Mouse (Mus musculus): ENCODE data around the gene Lpp. TPM values are rescaled to one million over a fixed set of nuclear protein-coding genes. Genes with fewer than 3 reads are reported as not detected.

Gene Lpp
- polyA plus RNA-seq, 1 experiment, result 8.1 TPM

DNA sequence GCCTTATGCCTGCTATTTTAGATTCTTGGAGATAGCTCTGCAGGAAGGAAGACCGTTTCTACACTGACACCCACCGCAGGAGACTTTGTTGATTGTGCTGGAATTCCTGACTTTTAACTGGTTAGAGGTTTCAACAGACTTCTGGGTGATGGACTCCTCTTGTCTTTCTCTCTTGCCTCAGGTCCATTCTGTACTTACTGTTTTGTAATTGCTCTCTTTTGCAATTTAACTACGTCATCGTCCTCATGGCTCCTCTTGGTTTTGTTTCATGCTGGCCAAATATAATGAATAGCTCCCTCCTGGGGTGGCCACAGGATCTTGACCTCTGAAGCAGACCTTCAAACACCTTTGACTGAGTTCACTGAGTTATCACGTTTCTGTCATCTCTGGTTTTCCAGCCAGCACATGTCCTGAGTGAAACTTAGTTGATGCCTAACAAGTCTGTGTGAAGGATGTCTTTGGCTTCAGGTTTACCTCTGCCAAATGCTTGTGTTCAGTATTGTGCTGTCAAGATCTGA, 27.4 kb downstream of the Lpp start:
- Histone ChIP-seq H3K27ac (ENCODE audit: insufficient read depth, low read length) (no peak overlapping the region), H3K4me1 (ENCODE audit: control insufficient read depth, insufficient read depth, low read length) (peaks cover 36% of the 10 kb centered on the region), H3K4me3 (replicated peaks; ENCODE audit: insufficient read depth, low read depth, low read length) (no peak overlapping the region), H3K27me3 (ENCODE audit: control insufficient read depth, insufficient read depth, low read length) (no peaks in the 10 kb centered on the region)
- no peak for TF ChIP-seq CTCF (IDR thresholded peaks at IDR 0.05; ENCODE audit: borderline replicate concordance, insufficient read depth, low read depth, low read length)
- TF ChIP-seq POLR2A (IDR thresholded peaks at IDR 0.05; ENCODE audit: borderline replicate concordance, insufficient read depth, low read length), result no peak
- 56% methylated on average over 5 of the region's 5 CpGs for WGBS
- no peak for DNase-seq

DNA sequence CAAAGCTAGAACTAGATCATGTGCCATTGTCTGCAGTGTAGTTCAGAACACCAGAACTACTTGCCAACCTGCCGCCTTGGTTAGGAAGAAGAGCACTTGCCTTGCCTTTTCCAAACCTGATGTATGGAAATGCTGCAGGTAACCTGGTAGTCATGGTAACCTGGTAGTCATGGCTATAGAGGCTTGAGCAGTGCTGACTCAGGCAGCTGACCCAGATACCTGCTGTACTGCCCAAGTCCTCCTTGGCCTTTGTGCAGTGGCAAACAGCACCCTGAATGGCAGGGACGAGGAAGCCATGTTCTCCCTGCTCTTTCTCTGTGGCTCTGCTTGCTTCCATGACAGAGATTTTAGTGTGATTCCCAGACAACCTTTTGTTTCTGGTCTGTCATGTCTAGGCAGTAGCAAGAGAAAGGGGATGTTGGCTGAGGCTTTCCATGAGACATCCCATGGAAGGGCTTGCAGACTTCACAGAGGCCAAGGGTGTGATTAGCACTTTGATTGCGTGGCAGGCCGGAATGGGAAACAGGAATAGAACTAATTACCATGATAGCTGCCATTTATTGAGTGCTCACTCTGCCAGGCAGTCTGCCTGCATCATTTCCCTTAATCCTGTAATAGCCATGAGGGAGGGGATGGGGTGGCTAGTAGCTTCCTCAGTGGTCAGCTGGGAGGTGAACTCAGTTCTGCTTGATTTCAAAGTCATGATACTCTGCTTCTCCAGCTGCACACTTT, 28.5 kb downstream of the Lpp start:
- TF ChIP-seq POLR2A (IDR thresholded peaks at IDR 0.05; ENCODE audit: borderline replicate concordance, insufficient read depth, low read length), result no peak
- no peak for TF ChIP-seq CTCF (IDR thresholded peaks at IDR 0.05; ENCODE audit: borderline replicate concordance, insufficient read depth, low read depth, low read length)
- Histone ChIP-seq H3K4me3 (replicated peaks; ENCODE audit: insufficient read depth, low read depth, low read length) (no peak overlapping the region), H3K4me1 (ENCODE audit: control insufficient read depth, insufficient read depth, low read length) (peaks cover 32% of the 10 kb centered on the region), H3K27me3 (ENCODE audit: control insufficient read depth, insufficient read depth, low read length) (no peaks in the 10 kb centered on the region), H3K27ac (ENCODE audit: insufficient read depth, low read length) (no peak overlapping the region)
- DNase-seq, result peak in 1 of 2 experiments; percentile 60
- WGBS, result 60% methylated on average over 4 of the region's 4 CpGs

DNA sequence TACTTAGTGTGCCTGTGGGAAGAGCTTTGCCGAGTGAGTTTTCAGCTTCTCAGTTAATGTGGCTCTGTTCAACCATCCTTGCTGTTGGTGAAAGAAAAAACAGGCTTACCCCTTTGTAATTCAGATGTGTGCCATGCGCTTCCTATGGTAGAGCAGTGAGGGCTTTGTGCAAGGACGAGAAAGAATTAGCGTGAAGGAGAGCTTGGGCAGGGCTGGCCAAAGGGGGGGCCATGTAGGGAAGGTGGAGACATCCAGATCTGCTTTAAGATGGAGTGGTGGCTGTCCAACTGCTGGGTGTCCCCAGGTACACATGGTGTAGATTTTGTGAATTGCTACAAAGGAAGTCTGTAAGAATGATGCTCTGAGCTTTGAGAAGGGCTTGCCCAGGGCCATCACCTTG, 29.9 kb downstream of the Lpp start:
- 87% methylated on average over 4 of the region's 4 CpGs for WGBS
- H3K4me1 ChIP-seq (ENCODE audit: control insufficient read depth, insufficient read depth, low read length), result peaks cover 29% of the 10 kb centered on the region
- no peak for TF ChIP-seq CTCF (IDR thresholded peaks at IDR 0.05; ENCODE audit: borderline replicate concordance, insufficient read depth, low read depth, low read length)
- TF ChIP-seq POLR2A (IDR thresholded peaks at IDR 0.05; ENCODE audit: borderline replicate concordance, insufficient read depth, low read length), result no peak
- H3K27ac ChIP-seq (ENCODE audit: insufficient read depth, low read length), result no peak overlapping the region
- H3K27me3 ChIP-seq (ENCODE audit: control insufficient read depth, insufficient read depth, low read length), result no peaks in the 10 kb centered on the region
- no peak overlapping the region for H3K4me3 ChIP-seq (replicated peaks; ENCODE audit: insufficient read depth, low read depth, low read length)
- DNase-seq, result no peak

GRCm38 (mm10) chr16:24423751-24424150, 30.4 kb downstream of the Lpp start:
- Histone ChIP-seq H3K4me1 (ENCODE audit: control insufficient read depth, insufficient read depth, low read length) (peaks cover 33% of the 10 kb centered on the region), H3K27ac (ENCODE audit: insufficient read depth, low read length) (no peak overlapping the region), H3K4me3 (replicated peaks; ENCODE audit: insufficient read depth, low read depth, low read length) (no peak overlapping the region), H3K27me3 (ENCODE audit: control insufficient read depth, insufficient read depth, low read length) (no peaks in the 10 kb centered on the region)
- TF ChIP-seq CTCF (IDR thresholded peaks at IDR 0.05; ENCODE audit: borderline replicate concordance, insufficient read depth, low read depth, low read length) (no peak), POLR2A (IDR thresholded peaks at IDR 0.05; ENCODE audit: borderline replicate concordance, insufficient read depth, low read length) (no peak)
- DNase-seq, result no peak
- WGBS, result 89% methylated on average over 4 of the region's 4 CpGs

DNA sequence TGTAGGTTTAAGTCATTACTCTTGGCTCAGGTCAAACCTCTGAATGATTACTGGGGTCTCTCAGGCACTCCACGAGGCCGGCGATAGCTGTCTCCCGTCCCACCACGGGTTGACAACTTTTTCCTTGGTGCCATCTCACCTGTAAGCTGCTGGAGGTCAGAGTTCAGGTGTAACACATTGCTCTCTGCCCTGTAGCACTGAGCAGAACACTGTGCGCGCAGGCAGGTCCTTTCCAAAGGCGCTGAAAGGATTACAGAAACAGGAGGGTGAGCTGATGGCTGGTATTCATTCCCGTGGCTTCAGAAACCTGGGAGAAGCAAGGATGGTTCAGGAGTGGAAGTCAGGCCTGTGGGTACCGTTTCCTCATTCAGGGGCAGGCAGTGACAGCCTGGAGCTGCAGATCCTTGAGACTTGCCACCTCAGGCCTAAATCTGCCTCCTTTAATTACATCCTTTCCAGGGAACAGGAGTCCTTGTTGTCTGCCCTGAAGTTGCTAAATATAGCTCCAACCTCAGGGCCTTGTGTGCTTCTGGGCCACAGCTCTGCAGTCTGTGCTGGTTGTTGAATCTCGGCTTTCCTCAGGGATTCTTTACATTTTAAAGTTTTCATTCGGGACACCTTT, 31.2 kb downstream of the Lpp start:
- Histone ChIP-seq H3K4me1 (ENCODE audit: control insufficient read depth, insufficient read depth, low read length) (peaks cover 40% of the 10 kb centered on the region), H3K27me3 (ENCODE audit: control insufficient read depth, insufficient read depth, low read length) (no peaks in the 10 kb centered on the region), H3K27ac (ENCODE audit: insufficient read depth, low read length) (peak overlapping the region; percentile 60), H3K4me3 (replicated peaks; ENCODE audit: insufficient read depth, low read depth, low read length) (no peak overlapping the region)
- WGBS, result 65% methylated on average over 12 of the region's 12 CpGs
- DNase-seq, result peak; percentile 51 to 53
- no peak for TF ChIP-seq CTCF (IDR thresholded peaks at IDR 0.05; ENCODE audit: borderline replicate concordance, insufficient read depth, low read depth, low read length)
- TF ChIP-seq POLR2A (IDR thresholded peaks at IDR 0.05; ENCODE audit: borderline replicate concordance, insufficient read depth, low read length), result no peak

DNA sequence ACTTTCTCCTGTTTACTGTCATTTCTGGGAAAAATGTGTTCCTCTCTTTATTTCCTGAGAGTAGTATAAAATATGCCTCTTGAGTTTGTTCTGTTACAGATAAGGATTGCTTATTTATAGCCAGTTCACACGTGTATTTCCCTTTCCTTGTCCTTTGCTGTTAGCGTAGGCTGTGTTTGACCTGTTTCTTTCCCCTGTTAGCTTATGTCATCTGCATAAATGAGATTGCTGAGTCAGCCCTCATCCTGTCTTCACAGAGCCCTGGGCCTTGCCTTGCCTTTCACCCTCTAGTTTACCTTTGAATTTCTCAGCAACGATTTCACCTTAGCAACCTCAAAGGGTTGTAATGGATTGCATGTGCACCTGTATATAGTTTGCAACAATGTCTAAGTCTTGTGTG, 32.5 kb downstream of the Lpp start:
- H3K27me3 ChIP-seq (ENCODE audit: control insufficient read depth, insufficient read depth, low read length), result no peaks in the 10 kb centered on the region
- WGBS, result 56% methylated on average over 3 of the region's 3 CpGs
- no peak overlapping the region for H3K27ac ChIP-seq (ENCODE audit: insufficient read depth, low read length)
- no peak for TF ChIP-seq POLR2A (IDR thresholded peaks at IDR 0.05; ENCODE audit: borderline replicate concordance, insufficient read depth, low read length)
- no peak for TF ChIP-seq CTCF (IDR thresholded peaks at IDR 0.05; ENCODE audit: borderline replicate concordance, insufficient read depth, low read depth, low read length)
- H3K4me3 ChIP-seq (replicated peaks; ENCODE audit: insufficient read depth, low read depth, low read length), result no peak overlapping the region
- H3K4me1 ChIP-seq (ENCODE audit: control insufficient read depth, insufficient read depth, low read length), result peaks cover 45% of the 10 kb centered on the region
- DNase-seq, result no peak

DNA sequence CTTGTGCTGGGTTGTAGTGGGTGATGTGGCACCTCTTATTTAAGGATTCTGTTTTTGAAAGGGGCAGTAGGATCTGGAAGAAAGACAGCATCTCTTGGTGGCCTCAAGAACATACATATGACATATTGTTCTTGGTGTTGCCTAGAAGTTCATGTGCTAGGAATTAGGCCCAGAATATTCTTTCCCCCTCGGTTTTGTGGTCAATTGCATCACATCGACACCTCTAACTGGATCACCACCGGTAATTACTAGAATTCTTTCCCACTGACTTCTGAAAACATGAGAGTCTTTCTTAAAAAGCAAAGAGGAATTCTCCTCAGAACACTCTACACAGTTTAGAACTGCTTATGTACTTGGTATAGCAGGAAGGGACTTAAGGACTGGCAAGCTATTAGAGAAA, 34.3 kb downstream of the Lpp start:
- WGBS, result 96% methylated on average over 3 of the region's 3 CpGs
- TF ChIP-seq POLR2A (IDR thresholded peaks at IDR 0.05; ENCODE audit: borderline replicate concordance, insufficient read depth, low read length) (no peak), CTCF (IDR thresholded peaks at IDR 0.05; ENCODE audit: borderline replicate concordance, insufficient read depth, low read depth, low read length) (no peak)
- no peak for DNase-seq
- Histone ChIP-seq H3K4me1 (ENCODE audit: control insufficient read depth, insufficient read depth, low read length) (peaks cover 33% of the 10 kb centered on the region), H3K27me3 (ENCODE audit: control insufficient read depth, insufficient read depth, low read length) (no peaks in the 10 kb centered on the region), H3K4me3 (replicated peaks; ENCODE audit: insufficient read depth, low read depth, low read length) (no peak overlapping the region), H3K27ac (ENCODE audit: insufficient read depth, low read length) (no peak overlapping the region)

GRCm38 (mm10) chr16:24428055-24428454, 34.7 kb downstream of the Lpp start:
- TF ChIP-seq POLR2A (IDR thresholded peaks at IDR 0.05; ENCODE audit: borderline replicate concordance, insufficient read depth, low read length) (no peak), CTCF (IDR thresholded peaks at IDR 0.05; ENCODE audit: borderline replicate concordance, insufficient read depth, low read depth, low read length) (no peak)
- H3K4me3 ChIP-seq (replicated peaks; ENCODE audit: insufficient read depth, low read depth, low read length), result no peak overlapping the region
- H3K27me3 ChIP-seq (ENCODE audit: control insufficient read depth, insufficient read depth, low read length), result no peaks in the 10 kb centered on the region
- H3K4me1 ChIP-seq (ENCODE audit: control insufficient read depth, insufficient read depth, low read length), result peaks cover 34% of the 10 kb centered on the region
- WGBS, result 81% methylated on average over 4 of the region's 4 CpGs
- DNase-seq, result no peak
- no peak overlapping the region for H3K27ac ChIP-seq (ENCODE audit: insufficient read depth, low read length)

Measured in cerebellum, adult 2 months (tissue).